Mouse (Mus musculus): Measurements from ENCODE around the gene Itgal. TPM values are rescaled to one million over a fixed set of nuclear protein-coding genes. Genes with fewer than 3 reads are reported as not detected.
"Not testable (repeated sequence)": the region's sequence is repeated elsewhere in the genome, so short reads cannot be mapped to it uniquely, and the experiment has no call there.

Itgal gene
- total and polyA plus RNA-seq, 2 experiments from 2014 or later = 1.1 to 1.7 TPM

DNA sequence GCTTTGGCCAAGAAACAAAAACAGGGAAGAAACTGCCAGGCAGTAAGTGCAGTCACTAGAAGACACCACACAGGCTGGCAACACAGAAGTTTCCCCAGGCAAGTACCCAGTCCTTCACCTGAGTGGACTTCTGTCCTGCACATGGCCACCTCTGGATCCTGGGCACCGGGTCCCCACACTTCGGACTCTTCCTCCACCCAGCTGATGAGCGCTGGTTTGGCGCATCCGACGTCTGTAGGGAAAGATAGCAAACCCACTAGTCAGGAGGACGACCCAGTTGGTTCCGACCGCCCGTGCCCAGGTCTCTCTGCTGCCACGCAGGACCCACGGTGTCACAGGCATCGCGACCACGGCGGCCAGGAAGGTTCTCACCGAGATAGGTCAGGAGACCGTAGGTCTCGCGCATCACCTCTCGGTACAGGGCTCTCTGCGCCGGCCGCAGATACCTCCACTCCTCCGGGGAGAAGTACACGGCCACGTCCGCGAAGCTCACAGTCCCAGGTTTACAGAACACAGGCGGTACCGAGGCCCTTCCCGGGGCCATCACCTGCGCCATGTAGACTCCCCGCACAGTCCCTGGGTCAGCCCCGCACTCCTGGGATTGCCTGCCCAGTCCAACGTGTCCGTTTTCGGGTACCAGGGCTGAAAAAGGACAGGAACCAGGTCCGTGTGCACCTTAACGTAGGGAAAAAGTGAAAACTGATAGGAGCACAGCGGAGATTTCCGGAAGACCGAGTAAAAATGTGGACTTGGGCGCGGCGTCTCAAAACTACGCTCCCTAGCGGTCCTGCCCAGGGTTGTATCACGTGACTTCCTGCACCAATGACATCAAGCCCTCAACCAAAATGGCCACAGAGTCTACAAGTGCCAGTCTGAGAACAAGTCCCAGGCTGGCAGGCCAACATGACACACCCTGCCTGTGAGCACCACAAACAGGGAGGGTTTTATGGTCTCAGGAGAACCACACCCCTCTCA, 79.5 kb downstream of the Itgal start, which contains the start of gene Zfp747:
Zfp747 (minus strand) TSS at position 780 of the 975 bp plus-strand sequence.
- TF ChIP-seq CTCF (IDR thresholded peaks at IDR 0.05; ENCODE audit: low read depth) = peak; percentile 66
- ATAC-seq (ENCODE audit: insufficient read depth, low read depth) (peak; percentile 96), DNase-seq (ENCODE audit: low spot score) (peak; percentile 94)
- Histone ChIP-seq H3K4me2 (ENCODE audit: low read depth, low read length) (peak within 1 kb of the TSS; percentile 84), H3K27ac (ENCODE audit: low read depth) (peak within 1 kb of the TSS; percentile 58; the same call in 1 of the 2 replicates), H3K9ac (replicated peaks; ENCODE audit: low read depth, low read length) (peak within 1 kb of the TSS; percentile 79), H3K4me3 (ENCODE audit: low read depth, low read length) (peak within 1 kb of the TSS; percentile 54)
- not testable (repeated sequence) for H3K4me1 ChIP-seq (ENCODE audit: control insufficient read depth, insufficient read depth); H3K36me3 ChIP-seq (replicated peaks; ENCODE audit: control insufficient read depth, insufficient read depth, low read length); H3K9me3 ChIP-seq (replicated peaks; ENCODE audit: control insufficient read depth, low read length); H3K27me3 ChIP-seq (ENCODE audit: control insufficient read depth, insufficient read depth, low read length)
- under 1% methylated on average over 48 of the region's 49 CpGs for WGBS

DNA sequence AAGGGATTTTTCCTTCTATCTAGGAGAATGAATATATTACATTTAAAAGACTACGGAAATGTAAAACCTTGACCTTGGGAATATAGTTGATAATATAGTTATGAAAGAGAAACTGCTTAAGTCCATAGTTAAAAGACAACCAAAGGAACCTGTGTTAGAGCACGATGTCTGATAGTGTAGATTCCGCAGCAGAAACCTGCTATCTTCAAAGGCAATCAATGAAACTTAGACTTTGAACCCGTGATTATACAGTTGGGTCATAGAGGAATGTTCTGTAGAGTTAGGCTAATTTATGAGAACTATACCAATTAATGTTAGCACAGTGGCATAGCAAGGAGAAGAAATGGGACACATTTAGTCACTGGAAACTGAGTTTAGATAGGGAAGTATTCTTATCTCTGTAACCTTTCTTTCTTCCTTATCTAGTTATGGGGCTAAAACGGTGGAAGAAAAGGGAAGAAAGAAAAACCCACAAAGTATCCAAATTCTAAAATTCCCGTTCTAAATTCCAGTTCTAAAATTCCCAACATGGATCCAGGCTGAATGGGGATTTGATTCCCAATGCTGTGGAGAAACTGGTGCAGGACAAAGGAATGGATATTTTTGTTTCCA, 82.4 kb downstream of the Itgal start:
- 57% methylated on average over 6 of the region's 6 CpGs for WGBS
- DNase-seq (ENCODE audit: low spot score) = no peak
- Histone ChIP-seq H3K27me3 (ENCODE audit: control insufficient read depth, insufficient read depth, low read length) (no peaks in the 10 kb centered on the region), H3K9ac (replicated peaks; ENCODE audit: low read depth, low read length) (no peak overlapping the region), H3K27ac (ENCODE audit: low read depth) (no peak overlapping the region), H3K9me3 (replicated peaks; ENCODE audit: control insufficient read depth, low read length) (no peaks in the 10 kb centered on the region), H3K4me2 (ENCODE audit: low read depth, low read length) (no peak overlapping the region), H3K36me3 (replicated peaks; ENCODE audit: control insufficient read depth, insufficient read depth, low read length) (no peaks in the 10 kb centered on the region), H3K4me3 (ENCODE audit: low read depth, low read length) (no peak overlapping the region), H3K4me1 (ENCODE audit: control insufficient read depth, insufficient read depth) (no peaks in the 10 kb centered on the region)
- no peak for ATAC-seq (ENCODE audit: insufficient read depth, low read depth)
- TF ChIP-seq CTCF (IDR thresholded peaks at IDR 0.05; ENCODE audit: low read depth) = no peak
- TF ChIP-seq EP300 (IDR thresholded peaks at IDR 0.05; ENCODE audit: low read depth) = no peak

Other genes starting within 250 kb of the Itgal start
- gene Zg16, start 208.9 kb upstream of the Itgal start, total RNA-seq (2014; rRNA removed; ENCODE audit: low replicate concordance) = not detected in 2 replicates
- 0.33 TPM in 1 of 2 replicates, not detected in the other for gene Zg16, start 208.9 kb upstream of the Itgal start, polyA plus RNA-seq (2015; fragmentation: Nextera tagmentation; extraction: Ambion mirVana)
- 0.50 and 5.4 TPM in 2 replicates for gene AI467606, start 204.9 kb upstream of the Itgal start, total RNA-seq (2014; rRNA removed; ENCODE audit: low replicate concordance)
- 0.89 and 0.94 TPM in 2 replicates for gene AI467606, start 204.9 kb upstream of the Itgal start, polyA plus RNA-seq (2015; fragmentation: Nextera tagmentation; extraction: Ambion mirVana)
- gene Qprt, start 174.0 kb upstream of the Itgal start, total RNA-seq (2014; rRNA removed; ENCODE audit: low replicate concordance) = 0.42 and 2.3 TPM in 2 replicates
- gene Qprt, start 174.0 kb upstream of the Itgal start, polyA plus RNA-seq (2015; fragmentation: Nextera tagmentation; extraction: Ambion mirVana) = 0.88 and 1.1 TPM in 2 replicates
- gene Spn, start 158.4 kb upstream of the Itgal start, total RNA-seq (2014; rRNA removed; ENCODE audit: low replicate concordance) = 0.19 and 1.3 TPM in 2 replicates
- 0.10 and 0.18 TPM in 2 replicates for gene Spn, start 158.4 kb upstream of the Itgal start, polyA plus RNA-seq (2015; fragmentation: Nextera tagmentation; extraction: Ambion mirVana)
- 39.3 and 39.9 TPM in 2 replicates for gene Cd2bp2, start 100.2 kb upstream of the Itgal start, total RNA-seq (2014; rRNA removed; ENCODE audit: low replicate concordance)
- 26.9 and 27.2 TPM in 2 replicates for gene Cd2bp2, start 100.2 kb upstream of the Itgal start, polyA plus RNA-seq (2015; fragmentation: Nextera tagmentation; extraction: Ambion mirVana)
- gene Tbc1d10b, start 87.8 kb upstream of the Itgal start, total RNA-seq (2014; rRNA removed; ENCODE audit: low replicate concordance) = 30.2 and 45.3 TPM in 2 replicates
- 9.6 and 10.8 TPM in 2 replicates for gene Tbc1d10b, start 87.8 kb upstream of the Itgal start, polyA plus RNA-seq (2015; fragmentation: Nextera tagmentation; extraction: Ambion mirVana)
- gene Mylpf, start 87.4 kb upstream of the Itgal start, total RNA-seq (2014; rRNA removed; ENCODE audit: low replicate concordance) = 22.1 TPM in 1 of 2 replicates, not detected in the other
- gene Mylpf, start 87.4 kb upstream of the Itgal start, polyA plus RNA-seq (2015; fragmentation: Nextera tagmentation; extraction: Ambion mirVana) = 3.2 and 5.4 TPM in 2 replicates
- gene Zfp553, start 63.2 kb upstream of the Itgal start, total RNA-seq (2014; rRNA removed; ENCODE audit: low replicate concordance) = 11.8 and 18.5 TPM in 2 replicates
- 10.9 and 11.2 TPM in 2 replicates for gene Zfp553, start 63.2 kb upstream of the Itgal start, polyA plus RNA-seq (2015; fragmentation: Nextera tagmentation; extraction: Ambion mirVana)
- 2.3 and 8.6 TPM in 2 replicates for gene Sept1, start 63.1 kb upstream of the Itgal start, total RNA-seq (2014; rRNA removed; ENCODE audit: low replicate concordance)
- 18.7 and 19.4 TPM in 2 replicates for gene Sept1, start 63.1 kb upstream of the Itgal start, polyA plus RNA-seq (2015; fragmentation: Nextera tagmentation; extraction: Ambion mirVana)
- 38.5 and 43.6 TPM in 2 replicates for gene Zfp771, start 52.0 kb upstream of the Itgal start, total RNA-seq (2014; rRNA removed; ENCODE audit: low replicate concordance)
- 23.3 and 26.4 TPM in 2 replicates for gene Zfp771, start 52.0 kb upstream of the Itgal start, polyA plus RNA-seq (2015; fragmentation: Nextera tagmentation; extraction: Ambion mirVana)
- gene Dctpp1, start 35.6 kb upstream of the Itgal start, total RNA-seq (2014; rRNA removed; ENCODE audit: low replicate concordance) = 152 and 165 TPM in 2 replicates
- gene Dctpp1, start 35.6 kb upstream of the Itgal start, polyA plus RNA-seq (2015; fragmentation: Nextera tagmentation; extraction: Ambion mirVana) = 94.2 and 97.1 TPM in 2 replicates
- gene Sephs2, start 22.2 kb upstream of the Itgal start, total RNA-seq (2014; rRNA removed; ENCODE audit: low replicate concordance) = 76.5 and 78.0 TPM in 2 replicates
- gene Sephs2, start 22.2 kb upstream of the Itgal start, polyA plus RNA-seq (2015; fragmentation: Nextera tagmentation; extraction: Ambion mirVana) = 51.8 and 55.7 TPM in 2 replicates
- 46.8 and 54.3 TPM in 2 replicates for gene Zfp768, start 49.3 kb downstream of the Itgal start, total RNA-seq (2014; rRNA removed; ENCODE audit: low replicate concordance)
- 18.4 and 22.0 TPM in 2 replicates for gene Zfp768, start 49.3 kb downstream of the Itgal start, polyA plus RNA-seq (2015; fragmentation: Nextera tagmentation; extraction: Ambion mirVana)
- 5.8 TPM in 2 replicates for gene Zfp747, start 79.8 kb downstream of the Itgal start, total RNA-seq (2014; rRNA removed; ENCODE audit: low replicate concordance)
- gene Zfp747, start 79.8 kb downstream of the Itgal start, polyA plus RNA-seq (2015; fragmentation: Nextera tagmentation; extraction: Ambion mirVana) = 3.0 and 3.8 TPM in 2 replicates
- 2.4 and 3.2 TPM in 2 replicates for gene 9130019O22Rik, start 90.9 kb downstream of the Itgal start, total RNA-seq (2014; rRNA removed; ENCODE audit: low replicate concordance)
- 2.8 TPM in 2 replicates for gene 9130019O22Rik, start 90.9 kb downstream of the Itgal start, polyA plus RNA-seq (2015; fragmentation: Nextera tagmentation; extraction: Ambion mirVana)
- 12.1 and 24.7 TPM in 2 replicates for gene E430018J23Rik, start 97.4 kb downstream of the Itgal start, total RNA-seq (2014; rRNA removed; ENCODE audit: low replicate concordance)
- gene E430018J23Rik, start 97.4 kb downstream of the Itgal start, polyA plus RNA-seq (2015; fragmentation: Nextera tagmentation; extraction: Ambion mirVana) = 3.3 and 3.7 TPM in 2 replicates
- 6.4 and 11.3 TPM in 2 replicates for gene Zfp764, start 110.6 kb downstream of the Itgal start, total RNA-seq (2014; rRNA removed; ENCODE audit: low replicate concordance)
- gene Zfp764, start 110.6 kb downstream of the Itgal start, polyA plus RNA-seq (2015; fragmentation: Nextera tagmentation; extraction: Ambion mirVana) = 3.2 and 3.3 TPM in 2 replicates
- gene Zfp688, start 125.8 kb downstream of the Itgal start, total RNA-seq (2014; rRNA removed; ENCODE audit: low replicate concordance) = 8.1 and 15.5 TPM in 2 replicates
- gene Zfp688, start 125.8 kb downstream of the Itgal start, polyA plus RNA-seq (2015; fragmentation: Nextera tagmentation; extraction: Ambion mirVana) = 11.3 and 13.4 TPM in 2 replicates
- 1.9 and 3.0 TPM in 2 replicates for gene Zfp689, start 152.9 kb downstream of the Itgal start, total RNA-seq (2014; rRNA removed; ENCODE audit: low replicate concordance)
- gene Zfp689, start 152.9 kb downstream of the Itgal start, polyA plus RNA-seq (2015; fragmentation: Nextera tagmentation; extraction: Ambion mirVana) = 2.4 and 2.6 TPM in 2 replicates
- gene Prr14, start 163.4 kb downstream of the Itgal start, total RNA-seq (2014; rRNA removed; ENCODE audit: low replicate concordance) = 33.7 and 35.4 TPM in 2 replicates
- 22.3 and 24.7 TPM in 2 replicates for gene Prr14, start 163.4 kb downstream of the Itgal start, polyA plus RNA-seq (2015; fragmentation: Nextera tagmentation; extraction: Ambion mirVana)
- gene Fbrs, start 182.9 kb downstream of the Itgal start, total RNA-seq (2014; rRNA removed; ENCODE audit: low replicate concordance) = 19.1 and 31.1 TPM in 2 replicates
- gene Fbrs, start 182.9 kb downstream of the Itgal start, polyA plus RNA-seq (2015; fragmentation: Nextera tagmentation; extraction: Ambion mirVana) = 5.4 and 5.9 TPM in 2 replicates
- gene Srcap, start 215.7 kb downstream of the Itgal start, total RNA-seq (2014; rRNA removed; ENCODE audit: low replicate concordance) = 21.8 and 29.3 TPM in 2 replicates
- gene Srcap, start 215.7 kb downstream of the Itgal start, polyA plus RNA-seq (2015; fragmentation: Nextera tagmentation; extraction: Ambion mirVana) = 15.0 and 16.1 TPM in 2 replicates
- gene Gm42715, start 223.3 kb downstream of the Itgal start, total RNA-seq (2014; rRNA removed; ENCODE audit: low replicate concordance) = 12.5 and 17.4 TPM in 2 replicates
- 4.8 and 5.0 TPM in 2 replicates for gene Gm42715, start 223.3 kb downstream of the Itgal start, polyA plus RNA-seq (2015; fragmentation: Nextera tagmentation; extraction: Ambion mirVana)